Mouse (Mus musculus): ENCODE results near the gene Zfp719.

GRCm38 (mm10) chr7:43532936-43533505, 46.4 kb upstream of the Zfp719 start:
- TF ChIP-seq CTCF (IDR thresholded peaks at IDR 0.05; ENCODE audit: insufficient read depth, low read length) (no peak), POLR2A (IDR thresholded peaks at IDR 0.05; ENCODE audit: borderline replicate concordance, extremely low read depth, low read depth, low read length) (no peak)

Data from lung, adult 2 months (tissue).